Mouse (Mus musculus) urinary bladder, adult 18-20 months (tissue): Measurements from ENCODE around the gene Lcp2.
"Not testable (repeated sequence)": the region's sequence is repeated elsewhere in the genome, so short reads cannot be mapped to it uniquely, and the experiment has no call there.

Source experiments
- DNase-seq, 2 experiments: peaks; one replicate each; pipeline ENCODE4 v3.0.0; 2022; ENCODE audit warnings: low spot score in 2 of 2, mixed read lengths in 2 of 2

The Lcp2 gene

GRCm38 (mm10) chr11:34086164-34086751 is 39.5 kb downstream of the Lcp2 start:
- DNase-seq: no peak

- no peak for DNase-seq
Measured at GRCm38 (mm10) chr11:34087064-34087463, 40.3 kb downstream of the Lcp2 start.

- DNase-seq: no peak
Measured at GRCm38 (mm10) chr11:34098422-34098821, 51.7 kb downstream of the Lcp2 start, which contains the start of gene 4930469K13Rik. Gene 4930469K13Rik, minus strand, starts transcription at chr11:34098554.

GRCm38 (mm10) chr11:34101827-34102226 is 55.1 kb downstream of the Lcp2 start:
- no peak for DNase-seq

- no peak for DNase-seq
Measured at GRCm38 (mm10) chr11:34104919-34105318, 58.2 kb downstream of the Lcp2 start.

- DNase-seq: no peak
Measured at GRCm38 (mm10) chr11:34109260-34109659, 62.5 kb downstream of the Lcp2 start.

- no peak for DNase-seq
Measured at GRCm38 (mm10) chr11:34111940-34112339, 65.2 kb downstream of the Lcp2 start.

- DNase-seq: no peak
Measured at GRCm38 (mm10) chr11:34112781-34113380, 66.2 kb downstream of the Lcp2 start.

- no peak for DNase-seq
Measured at GRCm38 (mm10) chr11:34113760-34114159, 67.0 kb downstream of the Lcp2 start.

- DNase-seq: no peak
Measured at GRCm38 (mm10) chr11:34116572-34117135, 69.9 kb downstream of the Lcp2 start.

GRCm38 (mm10) chr11:34117581-34117980 is 70.9 kb downstream of the Lcp2 start:
- no peak for DNase-seq

- DNase-seq: no peak
Measured at GRCm38 (mm10) chr11:34118319-34118718, 71.6 kb downstream of the Lcp2 start.

GRCm38 (mm10) chr11:34123147-34123546 is 76.4 kb downstream of the Lcp2 start:
- DNase-seq: no peak

GRCm38 (mm10) chr11:34124852-34125251 is 78.1 kb downstream of the Lcp2 start:
- DNase-seq: no peak

- DNase-seq: not testable (repeated sequence)
Measured at GRCm38 (mm10) chr11:34125727-34126126, 79.0 kb downstream of the Lcp2 start.

- DNase-seq: no peak
Measured at GRCm38 (mm10) chr11:34128412-34128811, 81.7 kb downstream of the Lcp2 start.

GRCm38 (mm10) chr11:34139296-34139695 is 92.6 kb downstream of the Lcp2 start:
- DNase-seq: no peak
